Mouse (Mus musculus): ENCODE data around the gene Irgc1. TPM values are rescaled to one million over a fixed set of nuclear protein-coding genes. Genes with fewer than 3 reads are reported as not detected.

Irgc1 gene
- polyA plus RNA-seq, 1 experiment from 2014 or later = not detected

Other genes starting within 250 kb of the Irgc1 start
- gene Zfp111, start 240.9 kb downstream of the Irgc1 start, polyA plus RNA-seq (2014; fragmentation: Nextera tagmentation; extraction: Ambion mirVana) = 10.5 and 11.3 TPM in 2 replicates
- 4.5 and 5.1 TPM in 2 replicates for gene Zfp109, start 214.7 kb downstream of the Irgc1 start, polyA plus RNA-seq (2014; fragmentation: Nextera tagmentation; extraction: Ambion mirVana)
- gene Zfp108, start 197.5 kb downstream of the Irgc1 start, polyA plus RNA-seq (2014; fragmentation: Nextera tagmentation; extraction: Ambion mirVana) = 2.5 and 2.7 TPM in 2 replicates
- 7.1 and 8.8 TPM in 2 replicates for gene Zfp93, start 181.9 kb downstream of the Irgc1 start, polyA plus RNA-seq (2014; fragmentation: Nextera tagmentation; extraction: Ambion mirVana)
- 37.1 and 40.8 TPM in 2 replicates for gene Zfp61, start 151.1 kb downstream of the Irgc1 start, polyA plus RNA-seq (2014; fragmentation: Nextera tagmentation; extraction: Ambion mirVana)
- gene Zfp94, start 135.6 kb downstream of the Irgc1 start, polyA plus RNA-seq (2014; fragmentation: Nextera tagmentation; extraction: Ambion mirVana) = 13.0 and 14.3 TPM in 2 replicates
- gene Tescl, start 118.4 kb downstream of the Irgc1 start, polyA plus RNA-seq (2014; fragmentation: Nextera tagmentation; extraction: Ambion mirVana) = 0.26 TPM in 1 of 2 replicates, not detected in the other
- not detected in 2 replicates for gene Lypd5, start 103.1 kb downstream of the Irgc1 start, polyA plus RNA-seq (2014; fragmentation: Nextera tagmentation; extraction: Ambion mirVana)
- 2.8 and 3.4 TPM in 2 replicates for gene Kcnn4, start 82.0 kb downstream of the Irgc1 start, polyA plus RNA-seq (2014; fragmentation: Nextera tagmentation; extraction: Ambion mirVana)
- gene Smg9, start 52.7 kb downstream of the Irgc1 start, polyA plus RNA-seq (2014; fragmentation: Nextera tagmentation; extraction: Ambion mirVana) = 18.7 and 20.9 TPM in 2 replicates
- gene Plaur, start 10.2 kb upstream of the Irgc1 start, polyA plus RNA-seq (2014; fragmentation: Nextera tagmentation; extraction: Ambion mirVana) = 0.86 and 1.4 TPM in 2 replicates
- gene Cadm4, start 29.7 kb upstream of the Irgc1 start, polyA plus RNA-seq (2014; fragmentation: Nextera tagmentation; extraction: Ambion mirVana) = 6.6 and 6.7 TPM in 2 replicates
- 83.8 and 83.9 TPM in 2 replicates for gene Zfp428, start 54.7 kb upstream of the Irgc1 start, polyA plus RNA-seq (2014; fragmentation: Nextera tagmentation; extraction: Ambion mirVana)
- gene AC161166.1, start 60.2 kb upstream of the Irgc1 start, polyA plus RNA-seq (2014; fragmentation: Nextera tagmentation; extraction: Ambion mirVana) = 0.55 and 0.59 TPM in 2 replicates
- 13.4 and 14.0 TPM in 2 replicates for gene Irgq, start 78.4 kb upstream of the Irgc1 start, polyA plus RNA-seq (2014; fragmentation: Nextera tagmentation; extraction: Ambion mirVana)
- gene Pinlyp, start 93.8 kb upstream of the Irgc1 start, polyA plus RNA-seq (2014; fragmentation: Nextera tagmentation; extraction: Ambion mirVana) = not detected in 2 replicates
- 91.9 and 101 TPM in 2 replicates for gene Xrcc1, start 94.0 kb upstream of the Irgc1 start, polyA plus RNA-seq (2014; fragmentation: Nextera tagmentation; extraction: Ambion mirVana)
- 18.8 and 19.6 TPM in 2 replicates for gene Ethe1, start 135.2 kb upstream of the Irgc1 start, polyA plus RNA-seq (2014; fragmentation: Nextera tagmentation; extraction: Ambion mirVana)
- 1.0 and 1.4 TPM in 2 replicates for gene Zfp575, start 135.3 kb upstream of the Irgc1 start, polyA plus RNA-seq (2014; fragmentation: Nextera tagmentation; extraction: Ambion mirVana)
- gene Phldb3, start 158.5 kb upstream of the Irgc1 start, polyA plus RNA-seq (2014; fragmentation: Nextera tagmentation; extraction: Ambion mirVana) = 0.07 TPM in 1 of 2 replicates, not detected in the other
- 0.76 and 0.83 TPM in 2 replicates for gene Lypd3, start 184.3 kb upstream of the Irgc1 start, polyA plus RNA-seq (2014; fragmentation: Nextera tagmentation; extraction: Ambion mirVana)
- gene Tex101, start 224.4 kb upstream of the Irgc1 start, polyA plus RNA-seq (2014; fragmentation: Nextera tagmentation; extraction: Ambion mirVana) = not detected in 2 replicates

All from midbrain, embryonic 11.5 days (tissue).